Mouse (Mus musculus): ENCODE results near the gene Atp12a.

The Atp12a gene

GRCm38 (mm10) chr14:56337696-56338095 lies 27.2 kb upstream of the Atp12a start:
- H3K4me1 ChIP-seq (replicated peaks; ENCODE audit: low read depth, low read length) = peaks cover 12% of the 10 kb centered on the region
- TF ChIP-seq POU5F1 (IDR thresholded peaks at IDR 0.05; ENCODE audit: borderline replicate concordance, low read length) (no peak), NANOG (IDR thresholded peaks at IDR 0.05; ENCODE audit: borderline replicate concordance, low read length) (no peak), CTCF (conservative IDR thresholded peaks at IDR 0.05; ENCODE audit: low read length) (no peak)
- H3K9me3 ChIP-seq (ENCODE audit: low read length) = no peaks in the 10 kb centered on the region
- H3K27me3 ChIP-seq (ENCODE audit: insufficient read depth, low read length) = no peaks in the 10 kb centered on the region
- H3K36me3 ChIP-seq (ENCODE audit: insufficient read depth, low read length) = no peaks in the 10 kb centered on the region
- no peak overlapping the region for H3K4me3 ChIP-seq (replicated peaks; ENCODE audit: low read length)

DNA sequence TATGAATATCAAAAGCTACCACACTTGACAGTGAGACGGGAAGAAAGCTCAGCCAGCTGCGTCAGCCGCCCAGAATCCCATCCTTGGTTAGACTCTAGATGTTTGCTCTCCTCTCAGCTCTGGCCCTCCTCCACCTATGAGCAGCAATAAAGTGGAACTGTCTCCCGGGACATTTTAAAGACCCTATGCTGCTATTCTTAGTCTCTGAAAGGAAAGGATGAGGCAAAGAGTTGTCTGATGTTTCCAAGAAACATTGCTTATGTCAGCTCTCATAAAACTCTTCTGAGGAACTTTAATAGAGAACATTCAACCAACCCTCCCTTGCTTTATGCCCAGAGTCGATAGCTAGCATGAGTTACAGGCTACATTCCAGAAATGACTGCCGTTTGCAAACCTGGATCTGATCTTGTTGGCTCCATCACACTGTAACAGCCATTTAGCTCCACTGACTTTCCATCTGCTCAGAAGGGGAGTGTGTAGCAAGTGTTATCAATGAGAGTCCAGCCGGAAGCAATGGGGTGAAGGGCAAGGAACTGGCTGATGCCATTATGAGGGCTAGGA lies 25.9 kb upstream of the Atp12a start:
- no peak overlapping the region for H3K4me3 ChIP-seq (replicated peaks; ENCODE audit: low read length)
- H3K27me3 ChIP-seq (ENCODE audit: insufficient read depth, low read length) = no peaks in the 10 kb centered on the region
- H3K4me1 ChIP-seq (replicated peaks; ENCODE audit: low read depth, low read length) = peaks cover 12% of the 10 kb centered on the region
- no peaks in the 10 kb centered on the region for H3K9me3 ChIP-seq (ENCODE audit: low read length)
- TF ChIP-seq POU5F1 (IDR thresholded peaks at IDR 0.05; ENCODE audit: borderline replicate concordance, low read length) (no peak), NANOG (IDR thresholded peaks at IDR 0.05; ENCODE audit: borderline replicate concordance, low read length) (no peak), CTCF (conservative IDR thresholded peaks at IDR 0.05; ENCODE audit: low read length) (no peak)
- no peaks in the 10 kb centered on the region for H3K36me3 ChIP-seq (ENCODE audit: insufficient read depth, low read length)

- Histone ChIP-seq H3K4me1 (replicated peaks; ENCODE audit: low read depth, low read length) (no peaks in the 10 kb centered on the region), H3K36me3 (ENCODE audit: insufficient read depth, low read length) (no peaks in the 10 kb centered on the region), H3K9me3 (ENCODE audit: low read length) (no peaks in the 10 kb centered on the region), H3K27me3 (ENCODE audit: insufficient read depth, low read length) (peaks cover 7% of the 10 kb centered on the region; the same call in 1 of the 2 replicates), H3K4me3 (replicated peaks; ENCODE audit: low read length) (no peak overlapping the region)
- TF ChIP-seq CTCF (conservative IDR thresholded peaks at IDR 0.05; ENCODE audit: low read length) (no peak), POU5F1 (IDR thresholded peaks at IDR 0.05; ENCODE audit: borderline replicate concordance, low read length) (no peak), NANOG (IDR thresholded peaks at IDR 0.05; ENCODE audit: borderline replicate concordance, low read length) (no peak)
Observed at GRCm38 (mm10) chr14:56348704-56349103, 16.2 kb upstream of the Atp12a start.

GRCm38 (mm10) chr14:56349541-56349940 lies 15.3 kb upstream of the Atp12a start:
- H3K4me1 ChIP-seq (replicated peaks; ENCODE audit: low read depth, low read length) = no peaks in the 10 kb centered on the region
- TF ChIP-seq NANOG (IDR thresholded peaks at IDR 0.05; ENCODE audit: borderline replicate concordance, low read length) (no peak), CTCF (conservative IDR thresholded peaks at IDR 0.05; ENCODE audit: low read length) (no peak), POU5F1 (IDR thresholded peaks at IDR 0.05; ENCODE audit: borderline replicate concordance, low read length) (no peak)
- H3K9me3 ChIP-seq (ENCODE audit: low read length) = no peaks in the 10 kb centered on the region
- no peaks in the 10 kb centered on the region for H3K36me3 ChIP-seq (ENCODE audit: insufficient read depth, low read length)
- peaks cover 7% of the 10 kb centered on the region; the same call in 1 of the 2 replicates for H3K27me3 ChIP-seq (ENCODE audit: insufficient read depth, low read length)
- H3K4me3 ChIP-seq (replicated peaks; ENCODE audit: low read length) = no peak overlapping the region

DNA sequence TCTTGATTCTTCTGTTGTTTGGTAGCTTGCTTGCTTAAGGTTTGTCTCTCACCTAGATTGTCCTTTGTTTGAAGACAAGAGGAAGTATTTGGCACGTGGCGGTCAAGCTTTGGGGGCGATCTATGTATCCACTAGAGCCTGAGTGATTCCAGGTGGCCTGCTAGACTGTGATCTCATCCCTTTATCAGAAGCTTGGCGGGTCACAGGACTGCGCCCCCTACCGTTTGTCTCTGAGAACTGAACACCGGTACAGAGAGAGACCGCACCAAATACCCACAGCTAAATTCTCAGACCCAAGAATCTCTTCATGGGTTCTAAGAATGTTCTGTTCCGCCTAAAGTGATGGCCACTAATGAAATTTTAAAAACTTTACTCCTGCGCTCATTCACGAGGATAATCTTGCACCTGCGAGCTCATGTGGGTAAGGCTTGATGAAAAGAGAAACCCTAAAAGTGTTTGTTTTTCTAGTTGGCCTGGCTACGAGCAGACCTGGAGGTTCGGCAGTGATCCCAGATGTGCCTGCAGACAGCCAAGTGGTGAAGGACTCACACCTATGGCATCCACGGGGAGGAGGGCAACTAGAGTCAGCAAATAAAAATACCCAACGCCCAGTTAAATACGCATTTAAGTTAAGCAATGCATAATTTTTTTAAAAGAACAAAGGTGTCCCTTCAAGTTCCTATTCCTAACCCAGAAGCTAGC lies 12.8 kb upstream of the Atp12a start:
- TF ChIP-seq CTCF (conservative IDR thresholded peaks at IDR 0.05; ENCODE audit: low read length) = peak; percentile 85
- TF ChIP-seq POU5F1 (IDR thresholded peaks at IDR 0.05; ENCODE audit: borderline replicate concordance, low read length) = no peak
- no peaks in the 10 kb centered on the region for H3K9me3 ChIP-seq (ENCODE audit: low read length)
- no peaks in the 10 kb centered on the region for H3K36me3 ChIP-seq (ENCODE audit: insufficient read depth, low read length)
- H3K27me3 ChIP-seq (ENCODE audit: insufficient read depth, low read length) = peaks cover 7% of the 10 kb centered on the region; the same call in 1 of the 2 replicates
- H3K4me3 ChIP-seq (replicated peaks; ENCODE audit: low read length) = no peak overlapping the region
- H3K4me1 ChIP-seq (replicated peaks; ENCODE audit: low read depth, low read length) = no peaks in the 10 kb centered on the region

DNA sequence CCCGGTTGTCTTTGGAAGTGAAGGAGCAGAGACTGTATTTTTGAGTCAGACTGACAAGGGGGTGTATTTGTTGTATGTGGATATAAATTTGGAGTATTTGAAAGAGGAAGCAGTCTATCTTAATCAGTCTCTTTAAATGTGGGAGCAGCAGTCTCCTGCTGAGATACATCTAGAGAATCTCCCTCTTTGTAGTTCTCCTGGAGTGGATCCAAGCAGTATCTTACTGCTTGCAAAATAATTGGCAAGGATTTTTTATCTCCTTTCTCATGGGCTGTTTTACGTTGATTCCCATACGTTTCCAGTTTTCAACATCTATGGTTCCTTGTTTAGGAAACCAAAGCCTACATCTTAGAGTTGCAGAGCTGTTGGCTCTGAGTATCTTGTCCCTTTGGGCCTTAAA lies 10.1 kb upstream of the Atp12a start:
- no peaks in the 10 kb centered on the region for H3K36me3 ChIP-seq (ENCODE audit: insufficient read depth, low read length)
- no peaks in the 10 kb centered on the region for H3K9me3 ChIP-seq (ENCODE audit: low read length)
- no peaks in the 10 kb centered on the region for H3K4me1 ChIP-seq (replicated peaks; ENCODE audit: low read depth, low read length)
- no peak overlapping the region for H3K4me3 ChIP-seq (replicated peaks; ENCODE audit: low read length)
- H3K27me3 ChIP-seq (ENCODE audit: insufficient read depth, low read length) = peaks cover 10% of the 10 kb centered on the region
- TF ChIP-seq NANOG (IDR thresholded peaks at IDR 0.05; ENCODE audit: borderline replicate concordance, low read length) (no peak), CTCF (conservative IDR thresholded peaks at IDR 0.05; ENCODE audit: low read length) (no peak), POU5F1 (IDR thresholded peaks at IDR 0.05; ENCODE audit: borderline replicate concordance, low read length) (no peak)

GRCm38 (mm10) chr14:56355396-56355795 lies 9.5 kb upstream of the Atp12a start:
- Histone ChIP-seq H3K4me3 (replicated peaks; ENCODE audit: low read length) (no peak overlapping the region), H3K27me3 (ENCODE audit: insufficient read depth, low read length) (peaks cover 10% of the 10 kb centered on the region), H3K36me3 (ENCODE audit: insufficient read depth, low read length) (no peaks in the 10 kb centered on the region), H3K4me1 (replicated peaks; ENCODE audit: low read depth, low read length) (no peaks in the 10 kb centered on the region), H3K9me3 (ENCODE audit: low read length) (no peaks in the 10 kb centered on the region)
- no peak for TF ChIP-seq NANOG (IDR thresholded peaks at IDR 0.05; ENCODE audit: borderline replicate concordance, low read length)
- TF ChIP-seq POU5F1 (IDR thresholded peaks at IDR 0.05; ENCODE audit: borderline replicate concordance, low read length) = no peak
- TF ChIP-seq CTCF (conservative IDR thresholded peaks at IDR 0.05; ENCODE audit: low read length) = no peak

DNA sequence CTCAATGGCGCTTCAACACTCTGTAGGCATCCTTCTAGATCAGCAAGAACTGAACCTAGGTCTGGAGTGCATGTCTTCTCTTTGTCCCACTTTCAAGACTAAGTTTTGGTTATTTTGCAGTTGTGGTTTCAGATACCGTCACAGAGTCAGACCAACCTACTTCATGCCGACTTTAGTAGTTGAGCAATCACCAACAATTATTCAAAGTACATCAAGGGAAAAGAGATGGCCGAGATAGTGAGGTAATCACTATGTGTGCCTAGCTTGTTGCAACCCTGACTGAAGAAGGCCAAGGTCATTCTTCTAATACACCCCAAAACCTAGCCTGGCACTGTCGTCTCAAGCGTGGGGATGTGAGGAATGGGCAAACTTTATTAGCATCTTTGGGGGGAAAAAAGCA lies 8.7 kb upstream of the Atp12a start:
- no peaks in the 10 kb centered on the region for H3K9me3 ChIP-seq (ENCODE audit: low read length)
- H3K27me3 ChIP-seq (ENCODE audit: insufficient read depth, low read length) = peaks cover 10% of the 10 kb centered on the region
- H3K4me1 ChIP-seq (replicated peaks; ENCODE audit: low read depth, low read length) = no peaks in the 10 kb centered on the region
- H3K4me3 ChIP-seq (replicated peaks; ENCODE audit: low read length) = no peak overlapping the region
- H3K36me3 ChIP-seq (ENCODE audit: insufficient read depth, low read length) = no peaks in the 10 kb centered on the region
- TF ChIP-seq CTCF (conservative IDR thresholded peaks at IDR 0.05; ENCODE audit: low read length) = no peak
- TF ChIP-seq POU5F1 (IDR thresholded peaks at IDR 0.05; ENCODE audit: borderline replicate concordance, low read length) = no peak
- TF ChIP-seq NANOG (IDR thresholded peaks at IDR 0.05; ENCODE audit: borderline replicate concordance, low read length) = no peak

All from E14TG2a.4 (cell line).